Mouse (Mus musculus) intestine, embryonic 16.5 days (tissue): ENCODE measurements around the gene Cfd. TPM values are rescaled to one million over a fixed set of nuclear protein-coding genes. Genes with fewer than 3 reads are reported as not detected.

Experiments
- microRNA-seq: library from miRNA; unstranded; fragments of <30 nt; microRNA quantifications from one replicate; pipeline ENCODE4, GENCODE M21; 2016
- polyA plus RNA-seq: library from polyadenylated mRNA; unstranded; fragments of >200 nt; fragmentation: Nextera tagmentation; extraction: Ambion mirVana; gene quantifications from 2 replicates; pipeline ENCODE4 v1.2.1, GENCODE M21; 2015

Cfd gene
- polyA plus RNA-seq, 1 experiment from 2014 or later = not detected

Small RNAs within 50 kb of the gene (microRNA-seq; reads per million reads assigned to microRNA genes)
- gene Mir6910 = not detected

Other genes starting within 250 kb of the Cfd start
- not detected in 2 replicates for gene Odf3l2, start 245.1 kb upstream of the Cfd start, polyA plus RNA-seq
- gene Madcam1, start 226.3 kb upstream of the Cfd start, polyA plus RNA-seq = 27.4 and 31.8 TPM in 2 replicates
- gene Tpgs1, start 221.5 kb upstream of the Cfd start, polyA plus RNA-seq = 56.8 and 64.4 TPM in 2 replicates
- gene Cdc34, start 208.7 kb upstream of the Cfd start, polyA plus RNA-seq = 120 and 128 TPM in 2 replicates
- 0.21 and 0.56 TPM in 2 replicates for gene Gzmm, start 201.8 kb upstream of the Cfd start, polyA plus RNA-seq
- gene Bsg, start 186.4 kb upstream of the Cfd start, polyA plus RNA-seq = 1,158 and 1,189 TPM in 2 replicates
- 0.04 TPM in 1 of 2 replicates, not detected in the other for gene Hcn2, start 174.2 kb upstream of the Cfd start, polyA plus RNA-seq
- gene Polrmt, start 144.3 kb upstream of the Cfd start, polyA plus RNA-seq = 38.8 and 40.5 TPM in 2 replicates
- gene Fgf22, start 135.8 kb upstream of the Cfd start, polyA plus RNA-seq = 0.26 TPM in 1 of 2 replicates, not detected in the other
- gene Rnf126, start 123.9 kb upstream of the Cfd start, polyA plus RNA-seq = 39.7 and 56.6 TPM in 2 replicates
- gene Fstl3, start 113.6 kb upstream of the Cfd start, polyA plus RNA-seq = 15.1 and 16.6 TPM in 2 replicates
- gene Prss57, start 99.9 kb upstream of the Cfd start, polyA plus RNA-seq = 0.07 and 0.11 TPM in 2 replicates
- 44.1 and 44.8 TPM in 2 replicates for gene Palm, start 97.3 kb upstream of the Cfd start, polyA plus RNA-seq
- gene Misp, start 69.9 kb upstream of the Cfd start, polyA plus RNA-seq = 204 and 210 TPM in 2 replicates
- 295 and 302 TPM in 2 replicates for gene Ptbp1, start 36.4 kb upstream of the Cfd start, polyA plus RNA-seq
- gene Prtn3, start 16.4 kb upstream of the Cfd start, polyA plus RNA-seq = 2.7 and 2.8 TPM in 2 replicates
- 25.5 and 28.2 TPM in 2 replicates for gene Plppr3, start 16.2 kb upstream of the Cfd start, polyA plus RNA-seq
- gene Elane, start 4.6 kb upstream of the Cfd start, polyA plus RNA-seq = 0.42 and 2.4 TPM in 2 replicates
- 34.1 and 37.2 TPM in 2 replicates for gene Med16, start 18.1 kb downstream of the Cfd start, polyA plus RNA-seq
- 2.1 and 7.8 TPM in 2 replicates for gene Gm26602, start 20.0 kb downstream of the Cfd start, polyA plus RNA-seq
- 0.68 and 0.69 TPM in 2 replicates for gene Kiss1r, start 26.1 kb downstream of the Cfd start, polyA plus RNA-seq
- gene R3hdm4, start 30.4 kb downstream of the Cfd start, polyA plus RNA-seq = 105 and 116 TPM in 2 replicates
- 19.4 and 22.1 TPM in 2 replicates for gene Arid3a, start 36.2 kb downstream of the Cfd start, polyA plus RNA-seq
- gene Wdr18, start 69.3 kb downstream of the Cfd start, polyA plus RNA-seq = 86.2 and 96.6 TPM in 2 replicates
- 0.15 and 0.16 TPM in 2 replicates for gene Grin3b, start 79.9 kb downstream of the Cfd start, polyA plus RNA-seq
- gene Tmem259, start 93.5 kb downstream of the Cfd start, polyA plus RNA-seq = 7.0 and 9.7 TPM in 2 replicates
- gene Cnn2, start 97.7 kb downstream of the Cfd start, polyA plus RNA-seq = 226 and 245 TPM in 2 replicates
- gene Abca7, start 105.6 kb downstream of the Cfd start, polyA plus RNA-seq = 3.3 and 3.4 TPM in 2 replicates
- 6.0 and 7.3 TPM in 2 replicates for gene Arhgap45, start 125.8 kb downstream of the Cfd start, polyA plus RNA-seq
- gene Polr2e, start 148.9 kb downstream of the Cfd start, polyA plus RNA-seq = 190 and 212 TPM in 2 replicates
- 942 and 972 TPM in 2 replicates for gene Gpx4, start 156.3 kb downstream of the Cfd start, polyA plus RNA-seq
- gene Sbno2, start 214.7 kb downstream of the Cfd start, polyA plus RNA-seq = 13.4 and 14.3 TPM in 2 replicates
- gene Stk11, start 224.9 kb downstream of the Cfd start, polyA plus RNA-seq = 13.8 and 15.7 TPM in 2 replicates
- gene Atp5d, start 247.8 kb downstream of the Cfd start, polyA plus RNA-seq = 846 and 854 TPM in 2 replicates
- gene Cbarp, start 250.0 kb downstream of the Cfd start, polyA plus RNA-seq = 5.1 TPM in 2 replicates